Mouse (Mus musculus) megakaryocyte, embryonic 14.5 days (primary cell): Measurements from ENCODE around the gene Zbtb38. TPM values are rescaled to one million over a fixed set of nuclear protein-coding genes. Genes with fewer than 3 reads are reported as not detected.

ENCODE experiments used
- H3K27me3 ChIP-seq: replicated peaks from 2 replicates; pipeline ENCODE3; 2012; ENCODE audit warnings: inconsistent platforms
- H3K36me3 ChIP-seq: replicated peaks from 2 replicates; pipeline ENCODE3; 2012; ENCODE audit warnings: low read length, inconsistent platforms, mixed read lengths
- H3K4me1 ChIP-seq: 2 replicates; pipeline ENCODE4 v1.6.1; 2012; ENCODE audit warnings: inconsistent platforms
- H3K4me3 ChIP-seq: replicated peaks from 2 replicates; pipeline ENCODE3; 2012; ENCODE audit warnings: moderate library complexity, mild to moderate bottlenecking, inconsistent platforms
- H3K9me3 ChIP-seq: 2 replicates; pipeline ENCODE4 v1.6.1; 2012; ENCODE audit warnings: inconsistent platforms
- FLI1 ChIP-seq: IDR thresholded peaks from 2 replicates; pipeline ENCODE4 v1.6.1; 2012; ENCODE audit warnings: low read length, inconsistent platforms, mixed read lengths
- GATA1 ChIP-seq: IDR thresholded peaks from 3 replicates; pipeline ENCODE4 v1.6.1; 2012; ENCODE audit warnings: mixed read lengths, low read length, inconsistent platforms, borderline replicate concordance
- polyA plus RNA-seq: library from polyadenylated mRNA; stranded (reverse); fragments of >175 nt; gene quantifications from 2 replicates; pipeline ENCODE4 v1.2.3, GENCODE M21; 2012; ENCODE audit warnings: low replicate concordance; ENCODE audit not compliant: insufficient read depth

Gene Zbtb38
- polyA plus RNA-seq, 1 experiment, result 1.5 TPM

- Histone ChIP-seq H3K36me3 (peaks cover 70% of the 10 kb centered on the region), H3K4me1 (peaks cover 80% of the 10 kb centered on the region)
These were observed 47.7 kb downstream of the Zbtb38 start for GRCm38 (mm10) chr9:96704935-96705334.

GRCm38 (mm10) chr9:96701891-96702290, 50.7 kb downstream of the Zbtb38 start:
- Histone ChIP-seq H3K9me3 (peaks cover 13% of the 10 kb centered on the region), H3K4me1 (peaks cover 69% of the 10 kb centered on the region), H3K27me3 (no peaks in the 10 kb centered on the region), H3K4me3 (no peak overlapping the region), H3K36me3 (peaks cover 80% of the 10 kb centered on the region)
- TF ChIP-seq FLI1 (no peak), GATA1 (no peak)

More at GRCm38 (mm10) chr9:96704935-96705334, 47.7 kb downstream of the Zbtb38 start:
- Histone ChIP-seq H3K27me3 (no peaks in the 10 kb centered on the region), H3K9me3 (peaks cover 3% of the 10 kb centered on the region), H3K4me3 (peak overlapping the region; percentile 57)
- TF ChIP-seq FLI1 (no peak), GATA1 (no peak)

DNA sequence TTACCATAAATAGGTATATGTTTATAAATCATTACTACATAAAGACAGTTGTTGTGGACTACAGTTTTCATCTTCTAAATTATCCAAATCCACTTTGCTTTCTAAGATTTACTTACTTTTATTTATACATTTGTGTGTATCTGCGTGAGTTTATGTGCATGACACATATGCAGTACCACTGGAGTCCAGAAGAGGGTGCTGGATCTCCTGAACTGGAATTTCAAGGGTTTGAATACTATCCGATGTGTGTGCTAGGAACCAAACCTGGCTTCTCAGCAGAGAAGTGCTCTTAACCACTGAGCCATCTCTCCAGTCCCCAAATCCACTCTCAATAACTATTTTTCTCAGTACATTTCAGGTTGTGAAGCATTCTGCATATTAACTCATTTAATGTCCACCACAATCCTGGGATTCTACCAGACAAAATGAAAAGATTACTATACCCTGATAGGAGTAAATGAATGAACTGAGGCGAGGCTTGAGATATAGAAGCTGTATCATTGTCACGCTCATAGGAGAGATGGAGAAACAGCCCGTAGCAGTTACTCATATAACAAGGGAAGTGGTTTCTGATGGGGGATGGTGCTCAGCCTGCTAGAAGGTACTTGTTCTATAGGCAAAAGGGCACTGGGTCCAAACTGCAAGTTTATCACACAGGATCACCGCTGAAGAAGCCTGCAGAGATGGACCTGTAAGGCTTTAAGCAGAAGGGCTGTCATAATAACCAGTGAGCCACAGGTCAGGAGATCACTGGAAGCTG, 53.2 kb downstream of the Zbtb38 start:
- TF ChIP-seq FLI1, result no peak
- TF ChIP-seq GATA1, result no peak
- no peak overlapping the region for H3K4me3 ChIP-seq
- H3K27me3 ChIP-seq, result no peaks in the 10 kb centered on the region
- H3K4me1 ChIP-seq, result peaks cover 60% of the 10 kb centered on the region
- H3K36me3 ChIP-seq, result peaks cover 95% of the 10 kb centered on the region
- H3K9me3 ChIP-seq, result peaks cover 13% of the 10 kb centered on the region

GRCm38 (mm10) chr9:96696788-96697492, 55.7 kb downstream of the Zbtb38 start:
- Histone ChIP-seq H3K27me3 (no peaks in the 10 kb centered on the region), H3K36me3 (peaks cover 91% of the 10 kb centered on the region), H3K9me3 (peaks cover 13% of the 10 kb centered on the region), H3K4me1 (peaks cover 46% of the 10 kb centered on the region), H3K4me3 (no peak overlapping the region)
- TF ChIP-seq FLI1, result no peak
- TF ChIP-seq GATA1, result no peak

DNA sequence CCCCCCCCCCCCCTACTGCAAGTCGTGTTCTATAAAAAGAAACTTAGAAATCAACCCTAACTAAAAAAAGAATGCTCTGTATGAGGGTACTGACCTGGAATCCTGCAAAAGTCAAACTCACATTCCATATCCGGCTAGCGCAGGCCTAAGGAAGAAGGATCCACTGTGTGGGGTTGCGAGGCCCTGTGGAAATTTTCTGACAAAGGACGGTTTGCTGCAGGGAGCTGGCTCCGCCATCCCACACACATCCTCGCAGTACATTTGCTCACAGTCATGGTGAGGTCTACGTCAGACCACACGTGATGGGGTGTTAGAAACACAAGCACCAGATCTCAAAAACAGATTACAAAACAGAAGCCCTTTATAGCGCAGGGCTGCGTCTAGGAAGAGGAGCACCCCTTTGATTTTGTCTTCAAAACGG, 56.5 kb downstream of the Zbtb38 start:
- peaks cover 86% of the 10 kb centered on the region for H3K36me3 ChIP-seq
- TF ChIP-seq FLI1 (no peak), GATA1 (no peak)
- H3K27me3 ChIP-seq, result no peaks in the 10 kb centered on the region
- peaks cover 44% of the 10 kb centered on the region for H3K4me1 ChIP-seq
- peaks cover 13% of the 10 kb centered on the region for H3K9me3 ChIP-seq
- no peak overlapping the region for H3K4me3 ChIP-seq

GRCm38 (mm10) chr9:96690461-96690863, 62.2 kb downstream of the Zbtb38 start:
- Histone ChIP-seq H3K4me3 (peak overlapping the region; percentile 13), H3K4me1 (peaks cover 49% of the 10 kb centered on the region), H3K27me3 (no peaks in the 10 kb centered on the region), H3K36me3 (peaks cover 78% of the 10 kb centered on the region), H3K9me3 (no peaks in the 10 kb centered on the region)
- TF ChIP-seq GATA1 (no peak), FLI1 (no peak)

GRCm38 (mm10) chr9:96689076-96689475, 63.6 kb downstream of the Zbtb38 start:
- Histone ChIP-seq H3K4me3 (no peak overlapping the region), H3K27me3 (no peaks in the 10 kb centered on the region), H3K36me3 (peaks cover 78% of the 10 kb centered on the region), H3K9me3 (no peaks in the 10 kb centered on the region), H3K4me1 (peaks cover 45% of the 10 kb centered on the region)
- TF ChIP-seq GATA1, result no peak
- no peak for TF ChIP-seq FLI1

GRCm38 (mm10) chr9:96688194-96688875, 64.3 kb downstream of the Zbtb38 start:
- Histone ChIP-seq H3K36me3 (peaks cover 81% of the 10 kb centered on the region), H3K4me3 (no peak overlapping the region), H3K4me1 (peaks cover 45% of the 10 kb centered on the region), H3K9me3 (no peaks in the 10 kb centered on the region), H3K27me3 (no peaks in the 10 kb centered on the region)
- TF ChIP-seq FLI1, result no peak
- TF ChIP-seq GATA1, result no peak

GRCm38 (mm10) chr9:96687591-96688186, 64.9 kb downstream of the Zbtb38 start:
- Histone ChIP-seq H3K4me3 (no peak overlapping the region), H3K4me1 (peaks cover 38% of the 10 kb centered on the region), H3K36me3 (peaks cover 76% of the 10 kb centered on the region)

More at GRCm38 (mm10) chr9:96687591-96688186, 64.9 kb downstream of the Zbtb38 start:
- Histone ChIP-seq H3K9me3 (no peaks in the 10 kb centered on the region), H3K27me3 (no peaks in the 10 kb centered on the region)
- TF ChIP-seq FLI1 (no peak), GATA1 (no peak)
